Mouse (Mus musculus): ENCODE measurements around the gene Sdk1.

Gene Sdk1

GRCm38 (mm10) chr5:141324910-141325309 lies 83.6 kb downstream of the Sdk1 start:
- no peak for DNase-seq (ENCODE audit: low spot score)

DNA sequence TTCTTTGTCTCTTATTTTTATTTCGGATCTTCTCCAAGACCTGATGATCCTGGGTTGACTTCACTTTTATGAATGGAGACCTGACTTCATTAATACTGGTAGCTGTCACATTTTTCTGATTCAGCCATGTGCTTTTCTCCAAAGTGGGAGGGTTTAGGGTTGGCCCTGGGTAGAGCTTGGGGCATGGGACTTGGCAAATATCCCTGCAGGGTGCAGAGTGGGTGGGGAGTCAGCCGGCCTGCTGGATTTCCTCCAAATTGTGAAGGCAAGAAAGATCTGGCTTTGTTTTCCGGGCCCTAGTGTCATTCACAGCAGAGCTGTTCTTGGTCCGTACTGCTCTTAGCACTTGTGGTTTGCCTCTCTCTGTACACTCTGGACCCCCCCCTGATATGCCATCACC lies 103.1 kb downstream of the Sdk1 start:
- DNase-seq (ENCODE audit: low spot score): no peak

DNA sequence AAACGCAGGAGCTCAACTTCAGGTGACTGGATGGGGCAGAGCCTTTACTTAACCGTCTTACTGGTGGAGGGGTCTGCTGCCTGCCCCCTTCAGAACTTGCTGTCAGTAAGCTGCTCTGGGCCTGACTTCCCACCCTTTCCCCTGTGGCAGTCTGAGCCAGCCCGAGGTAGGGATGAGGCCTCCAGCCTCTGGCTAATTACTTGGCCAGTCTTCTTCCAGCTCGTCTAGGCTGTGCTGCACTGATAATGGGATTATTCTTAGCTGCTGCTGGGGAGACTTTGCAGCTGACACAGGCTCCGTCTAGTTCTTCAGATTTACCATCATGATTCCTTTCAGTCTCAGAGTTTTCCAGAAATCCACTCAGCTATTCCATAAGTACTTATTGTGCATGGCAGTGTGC lies 104.2 kb downstream of the Sdk1 start:
- no peak for DNase-seq (ENCODE audit: low spot score)

- no peak for DNase-seq (ENCODE audit: low spot score)
These were observed 121.4 kb downstream of the Sdk1 start for GRCm38 (mm10) chr5:141362676-141363075.

DNA sequence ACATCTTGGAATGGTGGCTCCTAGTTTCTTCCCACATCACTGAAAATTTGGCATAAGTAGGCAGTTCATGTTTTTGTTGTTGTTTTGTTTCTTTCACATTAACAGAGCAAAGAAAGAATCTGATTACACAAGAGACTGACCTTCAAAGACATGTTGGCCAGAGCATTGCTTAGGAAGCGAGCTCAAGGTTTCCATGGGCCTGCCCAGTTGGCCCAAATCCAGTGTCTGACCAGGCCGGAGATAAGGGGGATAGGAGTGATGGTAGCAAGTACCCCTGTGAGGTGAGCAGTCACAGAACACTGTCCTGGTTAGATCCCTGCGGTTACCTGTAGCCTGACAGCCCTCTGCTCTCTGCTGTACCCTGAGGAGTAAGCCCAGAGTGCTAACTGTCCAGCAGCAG lies 122.7 kb downstream of the Sdk1 start:
- DNase-seq (ENCODE audit: low spot score): no peak

DNA sequence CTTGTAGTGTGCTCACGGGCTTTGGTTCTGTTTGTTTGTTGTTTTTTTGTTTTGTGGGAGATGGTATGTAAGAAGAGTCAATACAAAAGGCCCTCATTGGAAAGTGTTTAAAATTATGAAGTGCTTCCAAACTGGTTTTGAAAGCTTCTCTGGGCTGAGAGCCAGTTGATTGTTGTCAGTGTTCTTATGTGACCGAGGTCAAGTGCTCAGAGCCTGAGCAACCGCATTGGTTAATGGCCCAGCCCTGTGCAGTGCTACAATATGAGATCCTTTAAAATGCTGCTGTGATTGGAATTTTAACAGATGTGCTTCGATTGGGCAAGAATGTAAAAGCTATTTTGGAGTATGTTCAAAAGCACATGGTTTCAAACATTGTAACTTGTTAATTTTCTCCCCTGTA lies 127.3 kb downstream of the Sdk1 start:
- peak; percentile 61 for DNase-seq (ENCODE audit: low spot score)

DNA sequence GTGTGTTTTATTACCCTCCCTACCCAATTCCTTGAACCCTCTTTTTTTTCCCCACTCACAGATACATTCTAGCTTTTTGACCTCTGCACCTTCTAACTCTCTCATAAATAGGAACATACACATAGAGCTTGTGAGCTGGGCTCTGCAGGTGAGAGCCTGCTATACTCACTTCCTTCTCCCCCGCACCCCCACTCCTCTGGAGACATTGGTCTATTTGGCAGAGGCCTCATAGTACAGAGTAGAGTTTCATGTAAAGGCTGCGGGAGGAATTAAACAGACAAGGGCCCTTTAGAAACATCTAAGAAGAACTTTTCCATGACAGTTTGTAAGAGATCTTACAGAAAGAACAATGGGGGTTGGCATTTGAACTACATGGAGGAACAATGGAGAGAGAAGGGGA lies 133.5 kb downstream of the Sdk1 start:
- no peak for DNase-seq (ENCODE audit: low spot score)

GRCm38 (mm10) chr5:141379836-141380773 lies 138.8 kb downstream of the Sdk1 start:
- no peak for DNase-seq (ENCODE audit: low spot score)

DNA sequence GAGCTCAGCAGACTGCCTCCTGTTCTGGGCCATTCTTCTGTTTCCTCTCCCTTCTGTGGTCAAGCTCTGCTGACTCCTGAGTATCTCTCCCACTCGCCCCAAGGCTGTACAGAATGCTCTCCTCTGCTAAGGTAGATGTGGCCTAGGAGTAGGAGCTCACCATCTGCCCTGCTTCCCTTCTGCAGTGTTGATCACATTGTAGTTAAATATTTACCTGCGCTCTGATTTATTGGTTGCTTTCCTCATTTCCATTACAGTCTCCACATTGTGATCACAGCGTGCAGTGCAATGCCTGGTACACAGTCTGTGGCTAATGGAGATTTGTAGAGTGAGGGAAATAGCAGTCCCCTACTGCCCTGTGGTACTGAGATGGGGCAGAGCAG lies 139.5 kb downstream of the Sdk1 start:
- no peak for DNase-seq (ENCODE audit: low spot score)

GRCm38 (mm10) chr5:141381581-141381980 lies 140.3 kb downstream of the Sdk1 start:
- DNase-seq (ENCODE audit: low spot score): no peak

GRCm38 (mm10) chr5:141382246-141382835 lies 141.1 kb downstream of the Sdk1 start:
- DNase-seq (ENCODE audit: low spot score): peak; percentile 24

GRCm38 (mm10) chr5:141388451-141388850 lies 147.2 kb downstream of the Sdk1 start:
- no peak for DNase-seq (ENCODE audit: low spot score)

- no peak for DNase-seq (ENCODE audit: low spot score)
These were observed 149.3 kb downstream of the Sdk1 start for GRCm38 (mm10) chr5:141390541-141390940.

- no peak for DNase-seq (ENCODE audit: low spot score)
These were observed 149.9 kb downstream of the Sdk1 start for GRCm38 (mm10) chr5:141391153-141391552.

DNA sequence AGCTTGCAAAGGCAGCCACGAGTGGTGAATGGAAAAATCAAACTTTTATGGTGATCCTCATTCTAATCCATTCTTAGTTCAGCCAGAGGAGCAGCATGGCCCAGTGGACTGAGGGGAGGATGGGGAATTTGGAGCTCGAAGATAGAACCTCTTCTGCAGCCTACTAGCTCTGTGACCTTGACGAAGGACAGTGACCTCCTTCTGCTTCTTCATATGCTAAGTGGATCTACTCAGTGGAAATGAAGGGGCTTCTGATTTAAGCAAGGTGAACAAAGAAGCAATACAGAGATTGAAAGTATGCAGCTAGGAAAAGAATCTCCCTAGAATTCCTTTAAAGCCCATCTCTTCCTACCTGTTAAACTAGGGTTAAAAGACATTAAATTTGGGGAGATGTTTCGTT lies 152.6 kb downstream of the Sdk1 start:
- DNase-seq (ENCODE audit: low spot score): no peak

GRCm38 (mm10) chr5:141394586-141394985 lies 153.3 kb downstream of the Sdk1 start:
- no peak for DNase-seq (ENCODE audit: low spot score)

DNA sequence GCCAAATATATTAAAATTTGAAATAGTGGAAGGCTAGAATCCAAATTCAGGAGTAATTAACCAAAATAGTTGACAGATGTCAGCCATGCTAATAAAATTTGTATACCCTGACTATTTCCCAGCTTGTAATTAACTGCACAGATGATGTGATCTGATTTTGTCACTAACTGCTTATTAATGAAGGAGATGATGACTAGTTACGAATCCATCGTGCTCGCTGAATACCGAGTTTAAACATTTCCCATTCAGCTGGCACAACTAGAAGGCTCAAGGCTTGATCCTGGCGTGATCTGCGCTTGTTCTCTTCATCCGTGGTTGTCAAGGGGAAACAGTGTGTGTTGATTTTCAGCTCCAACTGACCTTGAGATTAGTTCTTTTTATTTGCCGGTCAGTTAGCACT lies 162.5 kb downstream of the Sdk1 start:
- DNase-seq (ENCODE audit: low spot score): no peak

DNA sequence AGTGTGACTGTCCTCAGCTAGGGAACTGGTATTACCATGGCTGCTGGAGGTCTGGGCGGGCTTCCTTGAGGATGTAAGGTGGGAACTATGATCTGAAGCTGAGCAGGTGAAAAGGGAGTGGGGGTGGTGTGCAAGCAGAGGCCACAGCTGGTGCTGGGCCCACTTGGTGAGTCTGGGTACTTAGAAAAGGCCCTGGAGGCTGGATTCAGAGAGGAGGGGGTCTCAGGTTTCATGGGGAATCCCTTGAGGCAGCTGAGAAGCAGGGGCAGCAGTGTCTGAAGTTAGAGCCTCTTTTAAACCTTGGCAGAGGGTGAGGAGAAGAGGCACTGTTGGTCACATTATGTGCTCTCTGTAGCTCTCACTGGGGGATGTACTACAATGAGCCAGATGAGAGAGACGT lies 163.4 kb downstream of the Sdk1 start:
- no peak for DNase-seq (ENCODE audit: low spot score)

DNA sequence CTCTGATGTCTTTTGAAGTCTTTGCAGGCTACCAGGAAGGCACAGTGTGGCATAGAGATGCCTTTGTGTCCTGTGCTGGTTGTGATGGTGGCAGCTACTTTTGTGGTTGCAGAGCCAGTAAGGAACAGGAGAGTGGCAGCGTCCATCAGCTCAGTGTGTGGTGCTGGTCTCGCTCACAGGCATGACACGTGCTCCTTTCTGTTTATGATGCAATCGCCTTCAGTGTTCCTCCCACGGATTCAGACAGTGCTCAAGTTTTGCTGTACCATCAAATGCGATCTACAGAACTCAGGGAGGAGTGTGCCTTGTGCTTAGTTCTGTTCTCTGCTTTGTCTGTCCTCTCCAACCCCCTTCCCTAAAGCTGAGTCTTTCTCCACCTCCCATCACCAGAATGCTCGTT lies 165.6 kb downstream of the Sdk1 start:
- DNase-seq (ENCODE audit: low spot score): no peak

GRCm38 (mm10) chr5:141413013-141413412 lies 171.7 kb downstream of the Sdk1 start:
- no peak for DNase-seq (ENCODE audit: low spot score)

GRCm38 (mm10) chr5:141415644-141416243 lies 174.5 kb downstream of the Sdk1 start:
- no peak for DNase-seq (ENCODE audit: low spot score)

GRCm38 (mm10) chr5:141428132-141428531 lies 186.8 kb downstream of the Sdk1 start:
- no peak for DNase-seq (ENCODE audit: low spot score)

GRCm38 (mm10) chr5:141433286-141433685 lies 192.0 kb downstream of the Sdk1 start:
- no peak for DNase-seq (ENCODE audit: low spot score)

Data from lung, postnatal 25 days (tissue).